Mouse (Mus musculus) ovary, adult 18-20 months (tissue): ENCODE results near the gene Ets1.
A peak's percentile ranks its signal among the peaks of the same experiment; 100 is the strongest.

Experiments used
- DNase-seq: peaks from one replicate; pipeline ENCODE4 v3.0.0; 2022; ENCODE audit warnings: low spot score, mixed read lengths

Gene Ets1

GRCm38 (mm10) chr9:32695492-32696190, 59.6 kb downstream of the Ets1 start:
- DNase-seq = peak; percentile 94

GRCm38 (mm10) chr9:32696259-32696658, 60.2 kb downstream of the Ets1 start:
- DNase-seq = no peak

GRCm38 (mm10) chr9:32696717-32697116, 60.7 kb downstream of the Ets1 start:
- DNase-seq = no peak

- DNase-seq = no peak
Observed at GRCm38 (mm10) chr9:32697291-32698110, 61.5 kb downstream of the Ets1 start.

GRCm38 (mm10) chr9:32698766-32699165, 62.7 kb downstream of the Ets1 start:
- DNase-seq = no peak

GRCm38 (mm10) chr9:32699391-32699841, 63.4 kb downstream of the Ets1 start:
- no peak for DNase-seq

GRCm38 (mm10) chr9:32700091-32700905, 64.3 kb downstream of the Ets1 start:
- DNase-seq = no peak

- DNase-seq = no peak
Observed at GRCm38 (mm10) chr9:32701126-32701997, 65.3 kb downstream of the Ets1 start.

- DNase-seq = no peak
Observed at GRCm38 (mm10) chr9:32701998-32702305, 65.9 kb downstream of the Ets1 start.

- no peak for DNase-seq
Observed at GRCm38 (mm10) chr9:32702836-32703395, 66.9 kb downstream of the Ets1 start.

- DNase-seq = no peak
Observed at GRCm38 (mm10) chr9:32703976-32704745, 68.1 kb downstream of the Ets1 start.

- DNase-seq = no peak
Observed at GRCm38 (mm10) chr9:32705827-32706478, 69.9 kb downstream of the Ets1 start.

GRCm38 (mm10) chr9:32707436-32707835, 71.4 kb downstream of the Ets1 start:
- DNase-seq = no peak

- no peak for DNase-seq
Observed at GRCm38 (mm10) chr9:32708491-32708890, 72.5 kb downstream of the Ets1 start.

- no peak for DNase-seq
Observed at GRCm38 (mm10) chr9:32709359-32709758, 73.3 kb downstream of the Ets1 start.

- DNase-seq = no peak
Observed at GRCm38 (mm10) chr9:32709764-32710734, 74.0 kb downstream of the Ets1 start.

GRCm38 (mm10) chr9:32710987-32711652, 75.1 kb downstream of the Ets1 start:
- no peak for DNase-seq

GRCm38 (mm10) chr9:32711768-32712167, 75.7 kb downstream of the Ets1 start:
- DNase-seq = no peak
